Mouse (Mus musculus): Measurements from ENCODE around the gene Polq. TPM values are rescaled to one million over a fixed set of nuclear protein-coding genes. Genes with fewer than 3 reads are reported as not detected.

The Polq gene
- total and polyA plus RNA-seq, 3 experiments, result 19.1 to 27.0 (median 23.6) TPM

- H3K4me1 ChIP-seq (ENCODE audit: control insufficient read depth in 1 of 2, insufficient read depth in 2 of 2), result peaks cover 0 to 16% of the 10 kb centered on the region in 2 experiments; a peak in 2 of 4 replicates
- H3K79me2 ChIP-seq (replicated peaks; ENCODE audit: control insufficient read depth, extremely low read depth, insufficient read depth, poor library complexity, severe bottlenecking), result no peaks in the 10 kb centered on the region
- no peak overlapping the region for H3K27ac ChIP-seq (ENCODE audit: insufficient read depth, low read depth)
- dilution Hi-C loops (cut with MboI; ENCODE audit: extremely low pct_ligation_motif_present, extremely low pct_unique_long_range_greater_than_20kb, low sequenced_read_pairs) (no loop called here), in situ Hi-C loops (cut with MboI; ENCODE audit: low pct_ligation_motif_present, low pct_unique_long_range_greater_than_20kb, low sequenced_read_pairs) (no loop called here)
- H3K9me3 ChIP-seq (replicated peaks; ENCODE audit: low read length), result peaks cover 5% of the 10 kb centered on the region
- no peaks in the 10 kb centered on the region for H3K36me3 ChIP-seq (replicated peaks in 1 of 2; ENCODE audit: control insufficient read depth in 1 of 2, insufficient read depth in 1 of 2, low read length in 1 of 2)
- TF ChIP-seq MAFK (IDR thresholded peaks at IDR 0.05; ENCODE audit: insufficient replicate concordance, low read length) (peak; percentile 95), UBTF (IDR thresholded peaks at IDR 0.05; ENCODE audit: low read depth, low read length) (no peak)
- H3K4me3 ChIP-seq (replicated peaks in 1 of 3; ENCODE audit: low read depth in 2 of 3, low read length in 2 of 3, poor library complexity in 1 of 3), result no peak overlapping the region
- no peak overlapping the region for H3K4me2 ChIP-seq (ENCODE audit: insufficient read depth, low read depth, poor library complexity, severe bottlenecking)
- H3K27me3 ChIP-seq (replicated peaks), result no peaks in the 10 kb centered on the region
- no peak overlapping the region for H3K9ac ChIP-seq (ENCODE audit: insufficient read depth, low read depth)
- no peak for DNase-seq (ENCODE audit: extremely low read depth)
Measured at GRCm38 (mm10) chr16:36997650-36998049, 13.9 kb upstream of the Polq start.

- Histone ChIP-seq H3K9ac (ENCODE audit: insufficient read depth, low read depth) (no peak overlapping the region), H3K27ac (ENCODE audit: insufficient read depth, low read depth) (no peak overlapping the region), H3K79me2 (replicated peaks; ENCODE audit: control insufficient read depth, extremely low read depth, insufficient read depth, poor library complexity, severe bottlenecking) (no peaks in the 10 kb centered on the region), H3K9me3 (replicated peaks; ENCODE audit: low read length) (no peaks in the 10 kb centered on the region), H3K36me3 (replicated peaks in 1 of 2; ENCODE audit: control insufficient read depth in 1 of 2, insufficient read depth in 1 of 2, low read length in 1 of 2) (no peaks in the 10 kb centered on the region), H3K4me1 (ENCODE audit: control insufficient read depth in 1 of 2, insufficient read depth in 2 of 2) (peaks cover 0 to 16% of the 10 kb centered on the region in 2 experiments; a peak in 2 of 4 replicates), H3K27me3 (replicated peaks) (no peaks in the 10 kb centered on the region), H3K4me2 (ENCODE audit: insufficient read depth, low read depth, poor library complexity, severe bottlenecking) (no peak overlapping the region), H3K4me3 (replicated peaks in 1 of 3; ENCODE audit: low read depth in 2 of 3, low read length in 2 of 3, poor library complexity in 1 of 3) (no peak overlapping the region)
- no peak for TF ChIP-seq NELFE (IDR thresholded peaks at IDR 0.05; ENCODE audit: low read depth, low read length)
- TF ChIP-seq EP300 (IDR thresholded peaks at IDR 0.05; ENCODE audit: low read length), result no peak
- no peak for TF ChIP-seq POLR2A (IDR thresholded peaks at IDR 0.05; ENCODE audit: low read depth, low read length)
- no peak for TF ChIP-seq JUN (IDR thresholded peaks at IDR 0.05; ENCODE audit: insufficient read depth, low read depth, low read length)
- TF ChIP-seq RAD21 (IDR thresholded peaks at IDR 0.05; ENCODE audit: low read depth, low read length), result no peak
- dilution Hi-C loops (cut with MboI; ENCODE audit: extremely low pct_ligation_motif_present, extremely low pct_unique_long_range_greater_than_20kb, low sequenced_read_pairs) (no loop called here), in situ Hi-C loops (cut with MboI; ENCODE audit: low pct_ligation_motif_present, low pct_unique_long_range_greater_than_20kb, low sequenced_read_pairs) (no loop called here)
- no peak for DNase-seq (ENCODE audit: extremely low read depth)
Measured at GRCm38 (mm10) chr16:36999366-36999972, 12.1 kb upstream of the Polq start.

DNA sequence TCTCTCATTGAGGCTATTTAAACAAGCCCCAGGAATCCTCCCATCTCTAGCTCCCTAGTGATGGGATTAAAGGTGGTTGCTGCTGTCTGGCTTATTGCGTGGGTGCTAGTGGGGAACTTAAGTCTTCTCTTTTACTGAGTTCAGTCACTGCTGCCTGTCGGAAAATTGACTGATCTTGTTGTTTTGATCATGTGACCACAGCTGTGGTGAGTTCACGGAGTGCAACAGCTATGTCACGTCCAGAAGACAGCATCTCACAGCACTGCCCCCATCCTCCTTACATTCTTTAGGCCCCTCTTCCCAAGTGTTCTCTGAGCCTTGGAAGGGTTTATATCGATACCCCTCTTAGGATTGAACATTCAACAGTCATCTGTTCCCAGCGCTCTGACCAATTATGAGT lies 2.3 kb upstream of the Polq start:
- DNase-seq (ENCODE audit: extremely low read depth), result peak; percentile 75
- in situ Hi-C loops (cut with MboI; ENCODE audit: low pct_ligation_motif_present, low pct_unique_long_range_greater_than_20kb, low sequenced_read_pairs), result no loop called here
- Histone ChIP-seq H3K79me2 (replicated peaks; ENCODE audit: control insufficient read depth, extremely low read depth, insufficient read depth, poor library complexity, severe bottlenecking) (peaks cover 20% of the 10 kb centered on the region), H3K36me3 (replicated peaks in 1 of 2; ENCODE audit: control insufficient read depth in 1 of 2, insufficient read depth in 1 of 2, low read length in 1 of 2) (peaks cover 0 to 12% of the 10 kb centered on the region in 2 experiments), H3K4me1 (ENCODE audit: control insufficient read depth in 1 of 2, insufficient read depth in 2 of 2) (peaks cover 4 to 44% of the 10 kb centered on the region in 2 experiments; a peak in 3 of 4 replicates), H3K9me3 (replicated peaks; ENCODE audit: low read length) (no peaks in the 10 kb centered on the region), H3K4me3 (replicated peaks in 1 of 3; ENCODE audit: low read depth in 2 of 3, low read length in 2 of 3, poor library complexity in 1 of 3) (no peak overlapping the region), H3K4me2 (ENCODE audit: insufficient read depth, low read depth, poor library complexity, severe bottlenecking) (no peak overlapping the region), H3K9ac (ENCODE audit: insufficient read depth, low read depth) (peak overlapping the region; percentile 29; the same call in 1 of the 2 replicates), H3K27ac (ENCODE audit: insufficient read depth, low read depth) (peak overlapping the region; percentile 1; the same call in 1 of the 2 replicates), H3K27me3 (replicated peaks) (no peaks in the 10 kb centered on the region)
- dilution Hi-C loops (cut with MboI; ENCODE audit: extremely low pct_ligation_motif_present, extremely low pct_unique_long_range_greater_than_20kb, low sequenced_read_pairs), result no loop called here
- TF ChIP-seq BHLHE40 (IDR thresholded peaks at IDR 0.05; ENCODE audit: low read depth, low read length), result peak; percentile 80
- no peak for TF ChIP-seq JUN (IDR thresholded peaks at IDR 0.05; ENCODE audit: insufficient read depth, low read depth, low read length)
- TF ChIP-seq KAT2A (IDR thresholded peaks at IDR 0.05; ENCODE audit: insufficient replicate concordance, low read length), result no peak
- TF ChIP-seq UBTF (IDR thresholded peaks at IDR 0.05; ENCODE audit: low read depth, low read length), result no peak
- TF ChIP-seq IRF4 (IDR thresholded peaks at IDR 0.05; ENCODE audit: low read depth, low read length), result 0 out of 2 replicates have a peak, but pooled peaks have one; percentile 27
- peak; percentile 55; the same call in 1 of the 2 replicates for TF ChIP-seq SIN3A (IDR thresholded peaks at IDR 0.05; ENCODE audit: low read length)
- TF ChIP-seq POLR2A (IDR thresholded peaks at IDR 0.05; ENCODE audit: low read depth, low read length), result no peak
- no peak for TF ChIP-seq ZNF384 (IDR thresholded peaks at IDR 0.05; ENCODE audit: low read depth, low read length)
- TF ChIP-seq ZMIZ1 (IDR thresholded peaks at IDR 0.05; ENCODE audit: low read depth, low read length), result no peak
- no peak for TF ChIP-seq JUND (conservative IDR thresholded peaks at IDR 0.05; ENCODE audit: low read depth, low read length)
- peak; percentile 42 for TF ChIP-seq EP300 (IDR thresholded peaks at IDR 0.05; ENCODE audit: low read length)
- no peak for TF ChIP-seq TCF12 (IDR thresholded peaks at IDR 0.05; ENCODE audit: low read depth, low read length)
- no peak for TF ChIP-seq HCFC1 (IDR thresholded peaks at IDR 0.05; ENCODE audit: low read depth, low read length)
- 0 out of 2 replicates have a peak, but pooled peaks have one; percentile 48 for TF ChIP-seq ETS1 (conservative IDR thresholded peaks at IDR 0.05; ENCODE audit: low read depth, low read length)
- TF ChIP-seq TBP (conservative IDR thresholded peaks at IDR 0.05; ENCODE audit: low read depth, low read length), result no peak
- TF ChIP-seq USF1 (IDR thresholded peaks at IDR 0.05; ENCODE audit: low read depth, low read length), result peak; percentile 81
- no peak for TF ChIP-seq CHD2 (IDR thresholded peaks at IDR 0.05; ENCODE audit: low read length)
- TF ChIP-seq SMC3 (IDR thresholded peaks at IDR 0.05; ENCODE audit: low read depth, low read length), result no peak
- TF ChIP-seq RAD21 (IDR thresholded peaks at IDR 0.05; ENCODE audit: low read depth, low read length), result no peak
- TF ChIP-seq ZC3H11A (IDR thresholded peaks at IDR 0.05; ENCODE audit: low read depth, low read length), result no peak
- no peak for TF ChIP-seq CHD1 (IDR thresholded peaks at IDR 0.05; ENCODE audit: low read depth, low read length)
- no peak for TF ChIP-seq MEF2A (IDR thresholded peaks at IDR 0.05; ENCODE audit: borderline replicate concordance, low read depth, low read length)

Measured in CH12.LX (cell line).